Mouse (Mus musculus) lung, embryonic 16.5 days (tissue): Measurements from ENCODE around the gene Ubap2l. TPM values are rescaled to one million over a fixed set of nuclear protein-coding genes. Genes with fewer than 3 reads are reported as not detected.

ENCODE experiments used
- ATAC-seq: fragments of 200-750 bp; cut with Nextera tagmentation; 2 replicates; pipeline ENCODE4 v1.8.0; 2017; ENCODE audit warnings: low read depth, mild to moderate bottlenecking, moderate library complexity
- H3K27ac ChIP-seq: fragments of 300-500 bp; sonication (generic); 2 replicates; pipeline ENCODE4 v1.5.1; 2014; ENCODE audit warnings: mild to moderate bottlenecking, control low read depth, low read length
- H3K27me3 ChIP-seq: fragments of 300-500 bp; sonication (generic); 2 replicates; pipeline ENCODE4 v1.6.1; 2014; ENCODE audit warnings: low read depth, low read length, mixed read lengths; ENCODE audit not compliant: control insufficient read depth, insufficient read depth
- H3K36me3 ChIP-seq: fragments of 300-500 bp; sonication (generic); 2 replicates; pipeline ENCODE4 v1.6.1; 2014; ENCODE audit warnings: low read length; ENCODE audit not compliant: control insufficient read depth, insufficient read depth
- H3K4me1 ChIP-seq: fragments of 300-500 bp; sonication (generic); replicated peaks from 2 replicates; pipeline ENCODE4 v1.6.1; 2014; ENCODE audit warnings: low read length, mixed read lengths; ENCODE audit not compliant: control insufficient read depth, insufficient read depth
- H3K4me2 ChIP-seq: fragments of 300-500 bp; sonication (generic); 2 replicates; pipeline ENCODE4 v1.6.1; 2014; ENCODE audit warnings: low read depth, low read length, control low read depth
- H3K4me3 ChIP-seq: fragments of 300-500 bp; sonication (generic); 2 replicates; pipeline ENCODE4 v1.5.1; 2014; ENCODE audit warnings: mild to moderate bottlenecking, low read length, control low read depth
- H3K9ac ChIP-seq: fragments of 300-500 bp; sonication (generic); 2 replicates; pipeline ENCODE4 v1.6.1; 2014; ENCODE audit warnings: low read length, control low read depth
- H3K9me3 ChIP-seq: fragments of 300-500 bp; sonication (generic); 2 replicates; pipeline ENCODE4 v1.6.1; 2016; ENCODE audit warnings: low read length; ENCODE audit not compliant: control insufficient read depth
- WGBS: fragments of 180-500 bp; shearing (Covaris S2); extraction: QIAGEN DNeasy Blood & Tissue Kit; methylation state at CpG from one replicate; pipeline ENCODE4 v1.1.7; 2014; 5-methylcytosine and 5-hydroxymethylcytosine counted together
- polyA plus RNA-seq: library from polyadenylated mRNA; unstranded; fragments of >200 nt; fragmentation: Nextera tagmentation; extraction: Ambion mirVana; gene quantifications from 2 replicates; pipeline ENCODE4 v1.2.1, GENCODE M21; 2015

The Ubap2l gene
- polyA plus RNA-seq, 1 experiment from 2014 or later = 167 TPM

DNA sequence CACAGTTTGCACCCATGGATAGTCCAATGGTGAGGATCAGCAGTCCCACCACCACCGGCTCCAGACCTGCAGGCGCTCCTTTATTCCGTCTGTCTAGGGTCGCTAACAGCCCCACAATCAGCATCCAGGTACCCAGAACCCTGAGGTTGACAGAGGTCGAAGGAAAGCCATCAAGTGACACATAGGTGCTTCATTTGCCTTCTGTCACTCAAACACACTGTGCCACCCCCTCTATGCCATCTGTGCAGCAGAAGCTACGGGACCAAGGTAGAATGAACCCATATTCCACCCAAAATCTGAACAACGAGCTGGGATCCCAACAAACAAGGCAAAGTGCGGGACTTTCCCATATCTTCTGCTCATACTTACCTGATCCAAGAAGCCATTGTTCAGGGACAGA, 86.9 kb downstream of the Ubap2l start:
- H3K9ac ChIP-seq = no peak overlapping the region
- H3K4me1 ChIP-seq = peaks cover 24% of the 10 kb centered on the region
- 92% methylated on average over 8 of the region's 8 CpGs for WGBS
- H3K36me3 ChIP-seq = no peaks in the 10 kb centered on the region
- H3K4me3 ChIP-seq = no peak overlapping the region
- H3K27me3 ChIP-seq = no peaks in the 10 kb centered on the region
- H3K4me2 ChIP-seq = no peak overlapping the region
- ATAC-seq = no peak
- H3K9me3 ChIP-seq = no peaks in the 10 kb centered on the region
- no peak overlapping the region for H3K27ac ChIP-seq

DNA sequence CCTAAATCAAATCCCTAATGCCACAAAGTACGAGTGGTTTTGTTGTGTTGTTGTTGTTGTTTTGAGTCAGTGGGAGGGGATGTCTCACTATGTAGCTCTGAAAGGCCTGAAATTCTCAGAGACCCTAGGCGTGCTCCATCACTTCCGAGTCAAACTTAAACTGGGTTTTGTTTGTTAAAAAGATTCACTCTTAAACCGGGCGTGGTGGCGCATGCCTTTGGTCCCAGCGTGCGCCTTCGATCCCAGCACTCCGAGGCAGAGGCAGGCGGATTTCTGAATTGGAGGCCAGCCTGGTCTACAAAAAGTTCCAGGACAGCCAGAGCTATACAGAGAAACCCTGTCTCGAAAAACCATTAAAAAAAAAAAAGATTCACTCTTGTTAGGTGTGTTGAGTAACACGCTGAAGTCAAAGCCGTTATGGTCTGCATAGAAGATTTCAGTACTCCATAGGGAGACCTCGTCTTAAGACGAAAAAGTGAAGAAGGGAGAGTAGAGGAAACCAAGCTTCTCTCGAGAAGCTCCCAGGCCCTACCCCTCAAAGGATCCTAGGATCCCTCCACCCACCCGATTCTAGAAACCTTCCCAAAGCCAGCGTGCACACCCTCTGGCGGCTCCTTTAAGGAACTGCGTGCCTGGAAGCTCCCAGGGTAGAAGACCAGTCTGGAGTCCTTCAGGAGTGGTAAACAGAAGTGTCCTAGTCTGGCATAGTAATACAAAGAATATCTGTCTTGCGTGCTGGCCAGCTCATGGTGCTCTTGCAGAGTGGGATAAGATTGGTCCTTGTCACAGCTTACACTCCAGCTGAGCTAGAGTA, 88.3 kb downstream of the Ubap2l start:
- Histone ChIP-seq H3K36me3 (no peaks in the 10 kb centered on the region), H3K27ac (peak overlapping the region; percentile 98), H3K4me2 (peak overlapping the region; percentile 90), H3K9ac (peak overlapping the region; percentile 95), H3K9me3 (no peaks in the 10 kb centered on the region), H3K4me3 (peak overlapping the region; percentile 93), H3K4me1 (peaks cover 29% of the 10 kb centered on the region), H3K27me3 (no peaks in the 10 kb centered on the region)
- 16% methylated on average over 22 of the region's 22 CpGs for WGBS
- ATAC-seq = peak; percentile 15; the same call in 1 of the 2 replicates

DNA sequence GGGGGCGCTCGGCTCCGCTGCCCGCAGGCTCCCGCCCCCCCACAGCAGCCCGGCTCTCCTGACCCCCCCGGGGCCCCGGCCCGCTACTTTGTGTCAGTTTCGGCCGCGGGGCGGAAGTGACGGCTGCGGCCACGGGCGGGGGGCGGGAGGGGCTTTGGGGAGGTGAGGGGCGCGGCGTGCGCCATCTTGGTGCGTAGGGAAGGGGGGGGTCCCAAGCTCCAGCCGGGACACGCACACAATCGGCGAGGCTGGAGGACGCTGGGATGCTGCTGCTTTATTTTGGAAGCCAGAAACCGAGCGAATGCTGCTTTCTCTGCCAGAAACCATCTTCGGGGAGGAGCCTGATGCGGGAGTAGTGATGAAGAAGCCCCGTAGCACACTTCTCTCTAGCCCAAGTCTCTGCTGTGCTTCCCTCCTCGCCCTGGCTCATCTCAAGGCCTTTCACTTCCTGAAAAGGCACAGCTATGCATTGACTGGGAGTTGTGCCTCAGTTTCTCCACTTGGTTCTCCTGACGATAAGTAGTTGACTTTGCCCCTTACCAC, 89.1 kb downstream of the Ubap2l start, which contains the start of gene Atp8b2:
TSS of gene Atp8b2 (minus strand) at position 288 of the 543 bp plus-strand sequence.
- under 1% methylated on average over 26 of the region's 35 CpGs for WGBS
- peak; percentile 76 for ATAC-seq

DNA sequence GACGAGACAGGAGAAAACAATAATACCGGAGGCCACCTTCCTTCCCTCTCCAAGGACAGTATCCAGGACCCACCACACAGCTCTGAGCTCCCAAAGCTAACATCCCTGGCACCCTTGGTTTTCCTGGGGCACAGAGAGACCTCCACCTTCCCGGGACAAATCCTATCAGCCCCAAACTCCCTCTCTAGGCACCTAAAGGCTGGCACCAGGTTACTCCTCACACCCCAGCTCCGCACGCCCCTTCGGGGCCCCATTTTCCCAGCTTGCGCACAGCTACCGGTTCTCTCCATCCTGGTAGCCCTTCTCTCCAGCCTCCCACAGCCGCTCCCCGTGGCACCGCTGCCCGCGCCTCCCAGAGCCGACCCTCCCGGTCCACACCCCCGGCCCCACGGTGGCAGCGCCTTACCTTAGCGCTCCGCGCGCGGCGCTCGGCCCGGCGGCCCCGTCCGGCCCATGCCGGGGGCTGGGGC, 89.6 kb downstream of the Ubap2l start:
- Histone ChIP-seq H3K4me1 (peaks cover 29% of the 10 kb centered on the region), H3K9ac (peak overlapping the region; percentile 95), H3K27ac (peak overlapping the region; percentile 98), H3K9me3 (no peaks in the 10 kb centered on the region), H3K36me3 (peaks cover 5% of the 10 kb centered on the region), H3K27me3 (no peaks in the 10 kb centered on the region), H3K4me3 (peak overlapping the region; percentile 93), H3K4me2 (peak overlapping the region; percentile 90)
- WGBS = 0% methylated on average over 30 of the region's 30 CpGs
- ATAC-seq = peak; percentile 41; the same call in 1 of the 2 replicates

More for the DNA sequence above, 89.1 kb downstream of the Ubap2l start, which contains the start of gene Atp8b2:
- Histone ChIP-seq H3K9ac (peak within 1 kb of the TSS; percentile 95), H3K4me3 (peak within 1 kb of the TSS; percentile 93), H3K9me3 (no peaks in the 10 kb centered on the region), H3K4me2 (peak within 1 kb of the TSS; percentile 90), H3K27me3 (no peaks in the 10 kb centered on the region), H3K4me1 (peaks cover 29% of the 10 kb centered on the region), H3K36me3 (peaks cover under 1% of the 10 kb centered on the region), H3K27ac (peak within 1 kb of the TSS; percentile 98)

DNA sequence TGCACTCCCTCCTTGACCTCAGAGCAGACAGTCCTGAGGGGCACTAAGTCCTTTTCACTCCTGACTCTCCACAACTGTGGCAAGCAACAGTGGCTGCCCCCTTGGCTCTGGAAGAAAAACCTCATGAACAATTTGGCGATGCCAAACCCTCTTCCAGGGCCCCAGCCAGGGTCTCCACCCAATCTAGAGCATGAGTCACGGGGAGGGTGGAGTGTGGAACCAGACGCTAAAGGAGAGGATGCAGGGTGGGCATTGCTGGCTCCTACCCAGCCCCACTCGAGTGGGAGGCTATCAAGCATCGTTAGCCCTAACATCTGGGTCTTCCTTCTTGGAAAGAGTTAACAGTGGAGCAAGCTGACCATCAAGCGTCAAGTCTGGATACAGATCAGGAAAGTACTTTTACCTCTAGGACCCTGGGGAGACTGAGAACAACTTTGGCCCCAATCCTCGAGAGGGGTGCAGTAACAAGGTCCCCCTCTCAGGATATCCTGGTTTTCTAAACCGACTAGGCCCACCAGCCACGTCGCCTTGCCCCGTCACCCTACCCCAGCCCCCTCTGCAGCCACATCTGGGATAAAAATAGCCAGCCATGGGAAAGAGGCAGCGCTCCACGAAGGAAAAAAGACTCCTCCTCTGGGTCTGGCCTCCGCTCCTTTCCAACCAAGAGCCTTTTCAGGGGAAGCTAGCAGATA, 90.2 kb downstream of the Ubap2l start:
- H3K4me1 ChIP-seq = peaks cover 29% of the 10 kb centered on the region
- H3K4me3 ChIP-seq = peak overlapping the region; percentile 93
- 3% methylated on average over 14 of the region's 14 CpGs for WGBS
- H3K9me3 ChIP-seq = no peaks in the 10 kb centered on the region
- peak overlapping the region; percentile 90 for H3K4me2 ChIP-seq
- peak overlapping the region; percentile 95 for H3K9ac ChIP-seq
- H3K36me3 ChIP-seq = peaks cover 6% of the 10 kb centered on the region
- no peaks in the 10 kb centered on the region for H3K27me3 ChIP-seq
- ATAC-seq = peak; percentile 1; the same call in 1 of the 2 replicates
- H3K27ac ChIP-seq = peak overlapping the region; percentile 98

DNA sequence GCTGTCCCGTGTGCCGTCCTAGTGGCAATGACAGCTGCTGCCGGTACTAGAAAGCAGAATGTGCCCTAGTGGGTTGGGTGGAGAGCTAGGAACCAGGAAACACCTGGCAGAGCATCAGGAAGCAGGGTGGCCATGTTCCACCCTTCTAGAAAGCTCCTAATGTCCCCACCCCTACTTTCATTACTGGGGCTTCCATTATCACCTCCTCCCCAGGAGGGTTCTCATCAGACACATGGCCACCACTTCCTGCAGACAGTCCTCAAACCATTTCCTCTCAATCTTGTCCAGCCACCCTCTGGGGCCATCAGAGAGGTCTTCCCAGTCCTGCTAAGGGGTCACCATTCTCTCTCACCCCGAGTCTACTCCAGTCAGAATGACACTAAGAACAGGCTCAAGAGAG, 91.0 kb downstream of the Ubap2l start:
- H3K27ac ChIP-seq = peak overlapping the region; percentile 98
- H3K27me3 ChIP-seq = no peaks in the 10 kb centered on the region
- no peaks in the 10 kb centered on the region for H3K9me3 ChIP-seq
- H3K36me3 ChIP-seq = peaks cover 10% of the 10 kb centered on the region
- peak overlapping the region; percentile 95 for H3K9ac ChIP-seq
- peak overlapping the region; percentile 93 for H3K4me3 ChIP-seq
- H3K4me2 ChIP-seq = peak overlapping the region; percentile 90
- 25% methylated on average over 4 of the region's 4 CpGs for WGBS
- peaks cover 29% of the 10 kb centered on the region for H3K4me1 ChIP-seq
- ATAC-seq = no peak

DNA sequence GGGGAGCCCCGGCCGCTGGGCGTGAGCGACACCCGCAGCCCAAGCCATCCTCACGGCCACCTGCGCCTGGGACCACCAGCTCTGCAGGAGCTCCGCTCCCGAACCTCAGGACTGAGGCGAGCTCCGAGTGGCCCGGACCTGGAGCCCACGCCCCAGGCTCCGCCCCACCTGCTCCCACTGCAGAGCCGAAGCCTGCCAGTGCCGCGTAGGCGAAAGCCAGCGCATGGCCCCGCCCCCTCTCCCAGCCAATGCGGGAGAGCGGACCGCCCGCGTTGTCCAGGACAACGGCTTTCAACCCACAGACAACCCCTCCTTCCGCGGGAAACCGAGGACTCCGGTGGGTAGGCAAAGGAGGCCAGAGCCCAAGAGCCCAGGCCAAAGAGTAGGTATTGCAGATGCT, 92.0 kb downstream of the Ubap2l start:
- ATAC-seq = peak; percentile 90
- H3K36me3 ChIP-seq = peaks cover 16% of the 10 kb centered on the region
- no peaks in the 10 kb centered on the region for H3K9me3 ChIP-seq
- no peaks in the 10 kb centered on the region for H3K27me3 ChIP-seq
- peak overlapping the region; percentile 70 for H3K9ac ChIP-seq
- peak overlapping the region; percentile 90 for H3K4me2 ChIP-seq
- peak overlapping the region; percentile 27; the same call in 1 of the 2 replicates for H3K27ac ChIP-seq
- peaks cover 29% of the 10 kb centered on the region for H3K4me1 ChIP-seq
- H3K4me3 ChIP-seq = peak overlapping the region; percentile 93
- 0% methylated on average over 29 of the region's 30 CpGs for WGBS

DNA sequence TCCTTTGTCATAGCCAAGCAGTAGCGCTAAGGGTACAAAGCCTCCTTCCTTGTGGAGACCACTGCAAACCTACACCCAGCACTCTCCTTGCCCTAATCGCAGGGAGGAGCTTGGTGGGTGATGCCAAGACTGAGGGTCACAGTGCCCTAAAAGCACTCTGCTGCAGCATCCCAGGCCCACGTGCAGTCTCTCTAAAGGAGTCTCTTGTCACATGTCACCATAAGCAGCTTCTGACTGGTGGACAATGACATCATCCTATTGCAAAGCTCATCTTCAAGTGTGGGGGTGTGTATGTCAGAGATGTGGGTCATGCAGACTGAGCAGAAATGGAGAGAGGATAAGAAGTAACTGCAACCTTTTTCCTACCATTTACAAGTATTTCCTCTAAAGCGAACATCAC, 93.0 kb downstream of the Ubap2l start:
- H3K27me3 ChIP-seq = no peaks in the 10 kb centered on the region
- no peak for ATAC-seq
- no peak overlapping the region for H3K4me2 ChIP-seq
- H3K27ac ChIP-seq = no peak overlapping the region
- 82% methylated on average over 4 of the region's 4 CpGs for WGBS
- H3K9me3 ChIP-seq = no peaks in the 10 kb centered on the region
- H3K36me3 ChIP-seq = peaks cover 21% of the 10 kb centered on the region
- no peak overlapping the region for H3K9ac ChIP-seq
- peaks cover 24% of the 10 kb centered on the region for H3K4me1 ChIP-seq
- no peak overlapping the region for H3K4me3 ChIP-seq

DNA sequence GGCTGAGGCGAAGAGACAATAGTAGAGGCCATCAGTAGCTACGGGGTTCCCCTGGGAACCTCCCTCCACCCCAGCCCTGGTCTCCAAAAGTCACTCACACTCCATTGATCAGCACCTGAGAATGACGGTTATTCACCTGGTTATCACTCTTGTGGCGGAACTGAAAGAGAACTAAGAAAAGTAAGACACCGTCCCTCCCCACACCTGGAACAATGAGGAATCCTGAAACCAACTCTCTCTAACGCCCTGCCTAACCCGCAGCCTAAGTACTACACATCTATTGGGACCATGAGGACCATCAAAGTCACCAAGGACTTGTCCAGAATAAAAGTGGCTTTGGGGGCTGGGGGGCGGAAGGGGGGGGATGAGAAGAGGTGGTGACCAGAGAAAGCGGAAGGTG, 94.5 kb downstream of the Ubap2l start:
- Histone ChIP-seq H3K4me1 (peaks cover 24% of the 10 kb centered on the region), H3K9me3 (no peaks in the 10 kb centered on the region), H3K4me3 (no peak overlapping the region), H3K36me3 (peaks cover 31% of the 10 kb centered on the region), H3K27me3 (no peaks in the 10 kb centered on the region), H3K9ac (no peak overlapping the region), H3K27ac (no peak overlapping the region), H3K4me2 (no peak overlapping the region)
- no peak for ATAC-seq
- 93% methylated on average over 9 of the region's 9 CpGs for WGBS
